Mouse (Mus musculus) fat pad, adult 2 months (tissue): ENCODE measurements around the gene Dnajb14.
"Not testable (repeated sequence)": the region's sequence is repeated elsewhere in the genome, so short reads cannot be mapped to it uniquely, and the experiment has no call there.

ENCODE experiments used
- DNase-seq: peaks from one replicate; pipeline ENCODE4 v3.0.0-alpha.2; 2011; ENCODE audit warnings: low read depth, low spot score; ENCODE audit errors: extremely low read depth

Gene Dnajb14

GRCm38 (mm10) chr3:137867437-137868093, at the start of gene Dnajb14:
Gene Dnajb14 (plus strand): TSS chr3:137867675.
- DNase-seq, result no peak

GRCm38 (mm10) chr3:137818713-137819112, 48.8 kb upstream of the Dnajb14 start:
- no peak for DNase-seq

DNA sequence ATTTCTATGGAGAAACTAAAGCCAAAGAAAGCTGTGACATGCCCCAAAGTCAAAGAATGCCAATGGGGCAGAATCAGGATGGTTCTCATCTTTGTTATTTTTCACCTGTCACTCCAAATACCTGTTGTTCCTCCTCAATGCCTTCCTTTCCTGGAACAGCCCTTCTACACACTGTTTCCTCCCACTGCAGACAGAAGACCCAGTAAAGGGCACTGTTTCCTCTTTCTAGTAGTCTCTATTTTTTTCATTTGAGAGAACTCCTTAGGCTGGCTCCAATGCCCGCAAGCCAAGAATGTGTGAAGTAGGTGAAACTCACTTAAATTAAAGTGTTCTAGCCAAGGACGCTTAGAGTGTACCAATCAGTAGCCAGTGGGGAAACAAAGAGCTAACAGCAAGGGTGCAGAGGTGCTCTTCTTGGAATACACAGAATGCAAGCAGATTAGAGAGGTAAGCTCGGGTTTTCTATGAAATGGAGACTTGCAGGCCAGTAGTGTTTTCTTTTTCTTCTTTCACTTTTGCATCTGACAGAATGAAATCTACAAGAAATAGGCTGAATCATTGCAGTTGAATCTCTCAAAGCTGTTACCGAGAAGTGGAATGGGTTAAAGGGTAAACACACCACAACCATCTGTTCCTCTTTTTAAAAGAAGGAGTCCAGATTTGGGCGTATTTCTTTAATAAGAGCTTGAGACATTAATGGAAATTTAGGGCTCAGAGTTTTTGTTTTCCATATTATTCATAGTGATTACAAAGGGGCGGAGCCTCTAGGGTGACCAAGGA, 46.6 kb upstream of the Dnajb14 start:
- DNase-seq, result no peak

DNA sequence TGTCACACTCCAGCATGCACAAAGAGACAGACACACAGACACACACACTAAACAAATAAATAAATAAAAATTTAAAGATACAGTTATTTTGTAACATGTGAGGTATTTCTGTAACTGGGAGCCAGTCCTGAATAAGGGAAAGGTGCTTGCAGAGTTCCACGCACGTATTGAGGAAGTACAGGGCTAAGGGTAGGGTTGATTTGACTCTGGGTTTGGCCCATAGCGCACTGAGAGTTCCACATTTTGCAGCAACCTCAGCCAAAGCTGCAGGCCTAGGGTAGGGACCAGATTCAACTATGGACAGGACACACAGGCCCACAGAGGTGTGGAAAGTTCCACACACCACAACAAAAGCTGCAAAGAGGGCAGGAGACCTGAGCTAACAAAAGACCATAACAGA, 44.2 kb upstream of the Dnajb14 start:
- no peak for DNase-seq

DNA sequence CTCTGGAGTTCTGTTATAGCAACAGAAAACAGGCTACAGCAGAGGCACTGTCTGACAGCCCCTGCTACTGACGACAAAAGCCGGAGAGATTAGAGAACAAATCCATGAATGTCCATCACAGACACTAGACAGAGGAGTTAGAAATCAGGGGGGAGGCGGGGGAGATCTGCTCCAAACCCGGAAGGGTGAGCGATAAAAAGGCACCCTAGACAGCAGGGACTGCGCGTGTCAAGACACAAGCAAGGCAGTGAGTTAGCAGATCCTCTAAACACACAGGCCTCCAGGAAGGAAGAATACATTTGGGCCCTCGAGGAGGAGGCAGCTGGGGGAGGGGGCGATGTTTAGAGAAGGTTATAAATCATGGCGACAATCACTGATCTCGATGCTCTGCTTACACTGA, 39.8 kb upstream of the Dnajb14 start:
- no peak for DNase-seq

- no peak for DNase-seq
Observed at GRCm38 (mm10) chr3:137831156-137831555, 36.3 kb upstream of the Dnajb14 start.

- no peak for DNase-seq
Observed at GRCm38 (mm10) chr3:137833128-137833527, 34.3 kb upstream of the Dnajb14 start.

GRCm38 (mm10) chr3:137833698-137834097, 33.8 kb upstream of the Dnajb14 start:
- no peak for DNase-seq

DNA sequence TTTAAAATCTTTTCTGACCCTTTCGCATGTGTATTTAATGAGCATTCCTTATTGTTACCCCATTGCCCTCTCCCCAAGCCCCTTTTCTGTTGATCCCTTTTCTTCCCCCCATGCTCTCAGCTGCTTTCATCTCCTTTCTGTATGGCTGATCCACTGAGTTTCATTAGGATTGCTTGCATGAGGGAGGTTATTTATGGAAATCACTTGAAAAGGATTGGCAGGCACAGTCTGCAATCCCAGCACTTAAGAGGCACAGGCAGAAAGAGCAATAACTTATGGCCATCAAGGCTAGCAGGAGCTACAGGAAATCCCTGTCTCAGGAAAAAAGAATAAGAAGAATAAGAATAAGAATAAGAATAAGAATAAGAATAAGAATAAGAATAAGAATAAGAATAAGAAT, 30.9 kb upstream of the Dnajb14 start:
- DNase-seq, result no peak

- DNase-seq, result no peak
Observed at GRCm38 (mm10) chr3:137838160-137838559, 29.3 kb upstream of the Dnajb14 start.

- DNase-seq, result no peak
Observed at GRCm38 (mm10) chr3:137842944-137843343, 24.5 kb upstream of the Dnajb14 start.

GRCm38 (mm10) chr3:137844263-137844662, 23.2 kb upstream of the Dnajb14 start:
- DNase-seq, result no peak

DNA sequence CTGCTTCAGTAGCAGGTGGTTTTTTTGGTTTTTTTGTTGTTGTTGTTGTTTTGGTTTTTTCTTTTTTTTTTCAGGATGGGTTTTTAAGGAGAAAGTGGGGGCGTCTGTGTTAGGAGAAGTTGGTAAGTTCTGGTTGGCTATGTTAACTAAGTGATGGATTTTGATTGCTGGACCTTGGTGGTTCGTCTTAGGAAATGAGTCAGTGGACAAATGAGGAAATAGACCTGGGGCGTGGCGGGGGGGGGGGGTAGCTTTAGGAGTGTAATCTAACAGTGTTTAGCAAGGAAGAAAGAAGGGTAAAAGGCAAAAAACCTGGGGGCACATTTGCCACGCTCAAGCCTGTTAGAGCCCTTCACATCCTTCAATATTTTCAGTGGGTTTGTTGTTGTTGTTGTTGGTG, 20.9 kb upstream of the Dnajb14 start:
- no peak for DNase-seq

DNA sequence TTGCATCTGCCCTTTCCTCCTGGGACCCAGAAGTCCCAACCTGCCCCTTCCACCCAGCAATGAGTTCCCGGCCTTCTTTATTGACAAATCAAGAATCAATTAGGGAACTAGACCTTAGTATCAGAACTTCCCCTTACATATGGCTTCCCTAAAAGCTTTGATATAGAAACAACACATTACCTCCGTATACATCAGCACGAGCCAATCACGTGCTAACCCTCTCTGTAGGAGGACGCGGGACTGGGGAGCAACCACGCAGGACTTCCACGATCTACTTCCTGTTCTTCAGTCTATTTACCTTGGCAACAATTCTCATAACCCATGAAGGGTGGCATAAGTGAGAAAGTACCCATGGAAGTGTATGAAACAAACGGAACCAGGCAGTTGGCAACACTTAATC, 19.1 kb upstream of the Dnajb14 start:
- DNase-seq, result no peak

- no peak for DNase-seq
Observed at GRCm38 (mm10) chr3:137849697-137850096, 17.8 kb upstream of the Dnajb14 start.

- DNase-seq, result no peak
Observed at GRCm38 (mm10) chr3:137851196-137851595, 16.3 kb upstream of the Dnajb14 start.

- not testable (repeated sequence) for DNase-seq
Observed at GRCm38 (mm10) chr3:137853011-137853410, 14.5 kb upstream of the Dnajb14 start.

DNA sequence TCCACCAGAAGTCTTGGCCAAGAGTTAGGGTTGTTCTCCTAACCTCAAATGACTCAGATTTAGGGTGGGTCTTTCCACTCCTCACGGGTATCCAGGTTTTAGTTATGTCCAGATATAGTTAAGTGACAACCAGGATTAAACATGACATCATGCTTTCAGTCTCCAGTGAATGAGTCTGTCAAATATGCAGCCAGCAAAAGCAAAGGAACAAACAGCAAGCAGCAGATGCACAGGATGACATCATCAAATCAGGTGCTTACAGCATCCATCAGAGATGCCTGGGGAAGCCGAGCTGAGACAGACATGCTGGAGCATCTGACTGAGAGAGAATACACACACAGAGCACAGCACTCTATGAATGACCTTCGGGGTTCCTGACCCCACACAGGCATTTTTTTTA, 12.1 kb upstream of the Dnajb14 start:
- DNase-seq, result no peak

- DNase-seq, result no peak
Observed at GRCm38 (mm10) chr3:137856061-137856460, 11.4 kb upstream of the Dnajb14 start.

- DNase-seq, result no peak
Observed at GRCm38 (mm10) chr3:137860394-137861170, 6.9 kb upstream of the Dnajb14 start.

DNA sequence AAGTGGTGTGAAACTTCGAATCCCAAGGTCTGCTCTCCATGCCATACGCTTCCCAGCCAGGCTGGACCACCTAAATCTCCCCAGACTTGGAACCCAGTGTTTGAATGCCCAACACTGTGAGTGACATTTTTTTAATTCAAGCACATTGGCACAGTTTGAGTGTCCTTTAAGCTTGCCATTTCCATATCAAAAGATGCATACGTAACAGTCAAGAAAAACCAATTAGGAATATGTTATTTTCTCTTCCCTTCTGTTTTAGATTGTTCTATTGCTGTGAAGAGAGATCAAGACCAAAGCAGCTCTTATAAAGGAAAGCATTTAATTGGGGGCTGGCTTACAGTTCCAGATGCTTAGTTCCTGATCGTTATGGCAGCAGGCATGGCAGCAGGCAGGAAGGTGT, 6.0 kb upstream of the Dnajb14 start:
- DNase-seq, result no peak

- DNase-seq, result no peak
Observed at GRCm38 (mm10) chr3:137862600-137862999, 4.9 kb upstream of the Dnajb14 start.
